In genomic region chr7:139833532-139833931, GRCm38 (mm10) we compare ENCODE assay signal across 8 mouse cellular contexts. TPM values are rescaled to one million over a fixed set of nuclear protein-coding genes. Genes with fewer than 3 reads are reported as not detected.
DNase-seq lines count a peak whose midpoint lies in the region; ATAC-seq lines count a peak whose summit lies in the region.

No protein-coding gene starts in this region.

- peak overlapping the region; percentile 64 for H3K4me2 ChIP-seq in heart, embryonic 13.5 days
- peak overlapping the region; percentile 61 for H3K4me2 ChIP-seq in forebrain, embryonic 16.5 days (ENCODE audit: low read length)
- H3K4me2 ChIP-seq in midbrain, embryonic 13.5 days (replicated peaks), result peak overlapping the region; percentile 72

- H3K9me3 ChIP-seq in heart, embryonic 13.5 days, result no peaks in the 10 kb centered on the region
- no peaks in the 10 kb centered on the region for H3K9me3 ChIP-seq in forebrain, embryonic 16.5 days (ENCODE audit: control insufficient read depth, low read length)
- no peaks in the 10 kb centered on the region for H3K9me3 ChIP-seq in midbrain, embryonic 13.5 days

- peaks cover 16% of the 10 kb centered on the region for H3K4me1 ChIP-seq in heart, embryonic 13.5 days
- H3K4me1 ChIP-seq in forebrain, embryonic 16.5 days (replicated peaks; ENCODE audit: control insufficient read depth, insufficient read depth, low read length), result peaks cover 29% of the 10 kb centered on the region
- H3K4me1 ChIP-seq in midbrain, embryonic 13.5 days (replicated peaks), result peaks cover 64% of the 10 kb centered on the region

- no peak for ATAC-seq in heart, embryonic 13.5 days (ENCODE audit: extremely low read depth, insufficient number of reproducible peaks, low FRiP score, low TSS enrichment)
- ATAC-seq in forebrain, embryonic 16.5 days, result no peak
- 0 out of 2 replicates have a peak, but pooled peaks have one; percentile 15 for ATAC-seq in midbrain, embryonic 13.5 days

- no peak for DNase-seq in heart, adult 8-10 months (ENCODE audit: low spot score)
- DNase-seq in cerebellum, adult 9-11 months, result peak; percentile 22
- DNase-seq in spleen, postnatal 4 days (ENCODE audit: low spot score in 2 of 2), result no peak
- DNase-seq in layer of hippocampus, adult 11-12 months (ENCODE audit: low spot score), result no peak
- DNase-seq in left cerebral cortex, postnatal 4 days, result no peak

- peak overlapping the region; percentile 47 for H3K9ac ChIP-seq in heart, embryonic 13.5 days
- peak overlapping the region; percentile 50 for H3K9ac ChIP-seq in forebrain, embryonic 16.5 days (replicated peaks; ENCODE audit: low read depth, low read length)
- H3K9ac ChIP-seq in midbrain, embryonic 13.5 days (replicated peaks), result peak overlapping the region; percentile 64

- no peak overlapping the region for H3K27ac ChIP-seq in heart, embryonic 13.5 days (replicated peaks)
- H3K27ac ChIP-seq in forebrain, embryonic 16.5 days (ENCODE audit: low read length), result peak overlapping the region; percentile 39
- H3K27ac ChIP-seq in midbrain, embryonic 13.5 days, result peak overlapping the region; percentile 92

- no peaks in the 10 kb centered on the region for H3K36me3 ChIP-seq in heart, embryonic 13.5 days
- no peaks in the 10 kb centered on the region for H3K36me3 ChIP-seq in forebrain, embryonic 16.5 days (ENCODE audit: control insufficient read depth, insufficient read depth)
- no peaks in the 10 kb centered on the region for H3K36me3 ChIP-seq in midbrain, embryonic 13.5 days

- H3K4me3 ChIP-seq in heart, embryonic 13.5 days, result peak overlapping the region; percentile 37
- H3K4me3 ChIP-seq in forebrain, embryonic 16.5 days (replicated peaks; ENCODE audit: low read length), result peak overlapping the region; percentile 43
- H3K4me3 ChIP-seq in midbrain, embryonic 13.5 days (replicated peaks), result peak overlapping the region; percentile 46

- intact Hi-C loops in left cerebral cortex, postnatal 4 days (cut with DNase I), result no loop called here

- WGBS in heart, embryonic 13.5 days, result 27% methylated on average over 5 of the region's 5 CpGs
- WGBS in forebrain, embryonic 16.5 days, result 29% methylated on average over 5 of the region's 5 CpGs
- WGBS in midbrain, embryonic 13.5 days, result 25% methylated on average over 5 of the region's 5 CpGs

- H3K27me3 ChIP-seq in heart, embryonic 13.5 days (replicated peaks), result peaks cover 81% of the 10 kb centered on the region
- H3K27me3 ChIP-seq in forebrain, embryonic 16.5 days (replicated peaks; ENCODE audit: control insufficient read depth, insufficient read depth, low read length), result no peaks in the 10 kb centered on the region
- H3K27me3 ChIP-seq in midbrain, embryonic 13.5 days, result no peaks in the 10 kb centered on the region; the same call in 1 of the 2 replicates

RNA-seq across cellular contexts. Expression of gene Adgra1, which starts 0.4 kb away (rescaled TPM):
- 0.13 and 0.14 TPM in 2 replicates for polyA plus RNA-seq in heart, embryonic 13.5 days (2015; fragmentation: Nextera tagmentation; extraction: Ambion mirVana)
- under 1 TPM in 2 of 4 experiments, not detected in 2; 0.06 to 0.09 TPM for total RNA-seq in heart, adult 8-10 months (2022)
- 11.6 and 17.9 TPM in 2 replicates for polyA plus RNA-seq in forebrain, embryonic 16.5 days (2015; fragmentation: Nextera tagmentation; extraction: Ambion mirVana)
- 33.4 and 38.8 TPM in 2 replicates for polyA plus RNA-seq in midbrain, embryonic 13.5 days (2015; fragmentation: Nextera tagmentation; extraction: Ambion mirVana)
- total RNA-seq in left cerebral cortex, postnatal 4 days (2021), result 10 to 100 TPM; 17.8 to 25.1 TPM

Comparison
In these comparisons a context has a peak if more than half of its experiments do, and no peak if none do; other contexts are left out.
1. RNA of gene Adgra1, which starts 0.4 kb away (polyA plus RNA-seq): 33.4 to 38.8 TPM in midbrain, embryonic 13.5 days and 11.6 to 17.9 TPM in forebrain, embryonic 16.5 days; 0.13 to 0.14 TPM in heart, embryonic 13.5 days; every median in the first group is over 10 times any median in the second.
2. Peak in every context shown above with its lines, with median percentiles within 50 percentile points of each other: H3K4me2 ChIP-seq, H3K4me3 ChIP-seq and H3K9ac ChIP-seq.